Mouse (Mus musculus) brown adipose tissue, adult 24 weeks (tissue): Measurements from ENCODE around the gene Rad9a. TPM values are rescaled to one million over a fixed set of nuclear protein-coding genes. Genes with fewer than 3 reads are reported as not detected.

Experiments used
- H3K27ac ChIP-seq: fragments of 200-500 bp; replicated peaks from 2 replicates; pipeline ENCODE4 v1.5.1; 2012; ENCODE audit warnings: low read depth, mild to moderate bottlenecking, low read length
- H3K4me1 ChIP-seq: fragments of 200-500 bp; 2 replicates; pipeline ENCODE4 v1.6.1; 2012; ENCODE audit warnings: low read length, mixed read lengths; ENCODE audit not compliant: control insufficient read depth, insufficient read depth, insufficient read length
- H3K4me3 ChIP-seq: fragments of 200-500 bp; 2 replicates; pipeline ENCODE4 v1.5.1; 2012; ENCODE audit warnings: low read depth, mild to moderate bottlenecking, low read length, moderate library complexity; ENCODE audit not compliant: insufficient read depth
- polyA plus RNA-seq: library from polyadenylated mRNA; stranded (reverse); fragments of >200 nt; gene quantifications from 2 replicates; pipeline ENCODE4 v1.2.4, GENCODE M21; 2012; ENCODE audit not compliant: missing spikeins, insufficient read depth, insufficient read length

The Rad9a gene
- polyA plus RNA-seq, 1 experiment = 4.4 TPM

DNA sequence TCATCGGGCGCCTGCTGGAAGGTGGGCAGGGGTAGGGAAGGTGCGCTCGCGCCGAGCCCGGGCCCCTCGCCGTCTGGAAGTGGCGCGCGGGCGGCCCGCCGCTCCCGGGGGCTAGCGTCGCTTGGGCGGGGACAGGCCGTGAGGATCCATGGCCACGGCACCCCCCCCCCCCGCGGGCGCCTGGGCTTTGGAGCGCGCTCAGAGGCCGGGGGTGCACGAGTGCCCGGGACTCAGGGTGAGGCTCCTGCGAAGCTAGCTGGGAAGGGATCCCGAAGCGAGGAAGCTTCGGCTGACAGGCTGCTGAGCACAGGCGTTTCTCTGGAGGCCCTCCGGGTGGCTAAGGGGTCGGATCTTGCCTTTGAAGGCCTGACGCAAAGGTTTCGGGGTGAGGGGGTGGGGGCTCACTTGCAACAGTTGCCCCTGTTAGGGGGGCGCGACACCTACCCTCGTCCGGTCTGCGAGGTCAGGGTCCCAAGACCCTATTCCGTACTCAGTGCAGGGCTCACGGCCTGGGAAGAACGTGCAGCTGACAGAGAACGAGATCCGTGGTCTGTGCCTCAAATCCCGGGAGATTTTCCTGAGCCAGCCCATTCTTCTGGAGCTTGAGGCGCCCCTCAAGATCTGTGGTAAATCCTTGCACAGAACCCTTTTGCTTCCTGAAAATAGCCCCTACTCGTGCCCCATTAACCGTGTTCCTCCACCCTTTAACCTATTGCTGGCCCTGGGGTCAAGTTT, 9.0 kb downstream of the Rad9a start:
- Histone ChIP-seq H3K27ac (peak overlapping the region; percentile 84), H3K4me3 (peak overlapping the region; percentile 94), H3K4me1 (peaks cover 17% of the 10 kb centered on the region)

DNA sequence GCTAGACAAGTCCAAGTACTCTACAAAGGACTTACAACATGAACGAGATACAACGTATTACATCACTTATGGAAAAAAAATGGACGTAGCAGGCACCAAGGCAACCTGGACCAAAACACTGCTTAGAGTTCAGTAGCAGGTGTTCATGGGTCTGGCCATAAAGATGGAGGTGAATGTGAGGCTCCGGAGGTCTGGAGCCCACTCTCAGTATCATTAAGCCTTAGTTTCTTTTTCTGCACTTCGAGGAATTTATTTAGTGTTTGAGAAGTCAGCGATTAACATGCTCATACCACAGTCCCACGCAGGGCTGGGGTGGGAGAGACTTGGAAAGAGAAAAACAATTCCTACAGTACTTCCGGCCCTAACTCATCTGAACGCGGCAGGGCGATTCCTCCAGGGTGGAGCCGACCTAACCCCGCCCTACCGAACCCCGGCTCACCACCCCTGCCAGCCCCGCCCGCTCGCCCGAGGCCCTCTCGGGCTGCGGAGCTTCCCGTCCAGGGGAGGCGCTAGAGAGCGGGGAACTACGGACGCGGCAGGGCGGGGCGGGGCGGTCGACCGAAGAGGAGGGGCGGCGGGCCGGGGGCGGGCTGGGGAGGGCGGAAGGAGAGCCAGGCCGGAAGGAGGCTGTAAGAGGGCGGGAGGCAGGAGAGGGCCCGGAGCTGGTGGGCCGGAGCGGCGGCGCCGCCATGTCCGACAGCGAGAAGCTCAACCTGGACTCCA, 9.8 kb downstream of the Rad9a start, which contains the start of gene Ppp1ca:
TSS of gene Ppp1ca (plus strand) at position 538 of the 723 bp plus-strand sequence.
- H3K27ac ChIP-seq = peak within 1 kb of the TSS; percentile 84
- peaks cover 16% of the 10 kb centered on the region for H3K4me1 ChIP-seq
- H3K4me3 ChIP-seq = peak within 1 kb of the TSS; percentile 94

DNA sequence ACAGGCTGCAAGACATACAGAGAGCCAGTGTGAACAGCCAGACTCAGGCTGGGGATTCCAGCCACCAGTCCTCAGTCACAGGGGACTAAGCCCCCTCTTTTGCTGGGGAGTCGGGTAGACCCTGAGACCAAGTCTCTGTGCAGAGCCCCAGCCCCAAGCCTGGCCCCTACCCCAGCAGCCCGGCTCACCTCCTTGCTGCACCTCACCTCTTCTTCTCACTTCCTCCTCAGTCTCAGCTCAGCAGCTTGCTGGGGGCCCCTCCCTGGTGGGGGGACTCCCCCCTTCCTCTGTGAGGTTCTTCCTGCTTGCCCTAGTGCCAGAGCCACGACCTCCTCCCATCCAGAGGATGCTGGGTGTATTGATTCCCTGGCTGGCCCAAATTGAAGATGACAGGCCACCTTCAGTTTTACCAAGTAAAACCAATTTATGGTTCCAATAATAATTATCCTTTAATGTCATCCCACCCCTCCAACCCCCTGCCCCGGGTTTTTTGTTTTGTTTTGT, 10.6 kb downstream of the Rad9a start, which contains the start of gene Tbc1d10c:
TSS of gene Tbc1d10c (minus strand) at position 454 of the 504 bp plus-strand sequence.
- Histone ChIP-seq H3K27ac (peak within 1 kb of the TSS; percentile 84), H3K4me3 (peak within 1 kb of the TSS; percentile 94), H3K4me1 (peaks cover 11% of the 10 kb centered on the region)

DNA sequence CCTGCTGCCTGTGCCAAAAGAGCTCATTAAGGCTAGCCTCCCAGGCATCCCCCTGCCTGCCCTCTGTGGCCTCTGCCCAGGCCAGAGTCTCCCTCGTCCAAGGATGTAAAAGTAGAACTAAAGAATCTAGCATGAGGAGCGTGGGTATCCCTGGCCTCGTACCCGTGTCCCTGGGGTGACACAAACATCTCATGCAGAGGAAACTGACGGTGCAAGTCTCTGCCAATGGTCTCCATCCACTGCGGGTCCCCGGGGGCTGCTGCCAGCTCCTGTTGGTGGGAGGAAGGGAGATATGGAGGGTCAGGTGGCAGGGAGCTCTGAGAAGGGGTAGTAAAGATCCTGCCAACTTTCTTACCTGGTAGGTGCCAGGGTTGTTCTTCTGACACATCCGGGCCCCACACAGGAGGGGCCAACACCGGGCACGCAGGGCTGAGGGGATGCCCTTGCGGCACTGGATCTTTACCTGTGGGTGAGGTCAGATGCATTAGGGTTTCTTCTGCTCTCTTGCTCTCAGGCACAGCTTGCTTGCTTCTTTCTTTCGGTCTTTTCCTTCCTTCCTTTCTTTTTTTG, 12.3 kb downstream of the Rad9a start:
- Histone ChIP-seq H3K4me3 (no peak overlapping the region), H3K4me1 (peaks cover 9% of the 10 kb centered on the region), H3K27ac (no peak overlapping the region)

DNA sequence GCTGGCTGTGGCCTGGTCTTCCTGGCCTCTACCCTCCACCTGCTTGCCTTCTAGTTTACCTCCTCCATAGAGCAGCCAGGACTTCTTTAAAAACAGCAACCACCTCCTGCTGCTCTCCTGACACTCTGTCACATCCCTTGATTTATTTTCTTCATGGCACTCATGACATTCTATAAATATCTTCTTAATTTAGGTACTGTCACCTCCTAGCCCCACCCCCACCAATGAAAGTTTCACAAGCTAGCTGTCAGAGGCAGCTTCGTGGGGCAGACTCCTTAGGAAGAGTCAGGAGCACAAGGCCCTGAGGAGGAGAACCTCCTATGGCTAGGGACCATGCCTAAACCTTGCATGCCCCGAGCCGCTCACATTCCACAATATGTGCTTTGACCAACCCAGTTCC, 14.2 kb downstream of the Rad9a start:
- Histone ChIP-seq H3K4me3 (no peak overlapping the region), H3K4me1 (no peaks in the 10 kb centered on the region), H3K27ac (no peak overlapping the region)

DNA sequence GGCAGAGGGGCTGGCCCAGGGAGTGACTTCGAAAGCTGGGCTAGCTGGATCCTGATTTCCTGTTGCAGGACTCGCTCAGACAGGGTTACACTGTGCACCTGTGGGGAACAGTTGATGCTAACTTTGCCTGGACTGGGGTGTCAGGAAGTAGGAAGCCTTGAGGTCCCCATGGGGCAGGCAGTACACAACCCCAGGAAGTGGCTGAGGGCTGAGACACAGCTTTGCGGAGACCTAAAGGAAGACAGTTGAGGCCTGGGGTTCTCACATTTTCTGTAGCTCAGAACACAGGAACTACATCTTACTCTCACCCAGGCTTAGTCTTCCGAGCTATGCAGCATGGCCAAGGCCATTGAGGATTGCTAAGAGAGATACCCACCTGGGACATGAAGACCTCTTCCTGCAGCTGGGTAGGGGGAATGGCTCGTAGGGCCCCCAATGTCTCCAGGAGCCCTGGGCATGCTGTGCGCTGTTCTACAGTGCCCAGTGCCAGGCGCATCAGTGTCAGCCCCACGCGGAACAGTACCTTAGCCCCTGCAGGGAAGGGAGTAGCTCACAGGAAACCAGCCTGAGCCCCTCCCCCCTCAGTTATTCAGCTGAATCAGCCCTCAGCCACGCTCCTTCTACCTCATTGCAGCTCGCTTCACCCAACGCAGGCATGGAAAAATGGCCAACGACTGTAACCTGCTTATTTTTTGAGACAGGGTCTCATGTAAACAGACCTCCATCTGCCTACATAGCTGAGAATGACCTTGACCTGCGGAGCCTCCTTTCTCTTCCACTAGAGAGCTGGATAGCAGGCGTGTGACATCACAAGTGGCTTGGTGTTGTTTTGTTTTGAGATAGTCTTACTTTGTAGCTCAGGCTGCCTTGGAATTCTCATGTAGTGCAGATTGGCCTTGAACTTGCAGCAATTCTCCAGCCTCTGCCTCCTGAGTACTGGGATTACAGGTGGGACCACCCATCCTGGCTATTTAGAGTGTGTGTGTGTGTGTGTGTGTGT, 16.2 kb downstream of the Rad9a start:
- H3K27ac ChIP-seq = no peak overlapping the region
- no peak overlapping the region for H3K4me3 ChIP-seq
- no peaks in the 10 kb centered on the region for H3K4me1 ChIP-seq

DNA sequence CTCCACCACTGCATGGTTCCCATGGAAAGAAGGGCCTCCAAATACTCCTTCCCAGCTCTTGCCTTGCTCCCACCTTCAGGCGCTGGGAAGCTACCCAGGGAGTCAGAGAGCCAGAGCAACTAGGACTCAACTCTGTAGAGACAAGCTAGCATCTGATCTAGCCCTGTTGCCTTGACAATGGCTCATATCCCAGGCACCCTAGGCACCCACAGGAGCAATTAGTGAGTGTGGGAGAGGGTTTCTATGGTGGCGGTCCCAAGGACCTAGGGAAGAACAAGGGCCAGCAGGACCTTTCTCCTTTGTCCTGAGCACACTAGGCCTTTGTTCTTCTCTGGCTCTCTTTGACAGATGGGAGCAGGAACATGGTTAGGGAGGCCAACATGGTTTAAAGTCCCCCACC, 17.8 kb downstream of the Rad9a start:
- Histone ChIP-seq H3K4me1 (no peaks in the 10 kb centered on the region), H3K4me3 (no peak overlapping the region), H3K27ac (no peak overlapping the region)

DNA sequence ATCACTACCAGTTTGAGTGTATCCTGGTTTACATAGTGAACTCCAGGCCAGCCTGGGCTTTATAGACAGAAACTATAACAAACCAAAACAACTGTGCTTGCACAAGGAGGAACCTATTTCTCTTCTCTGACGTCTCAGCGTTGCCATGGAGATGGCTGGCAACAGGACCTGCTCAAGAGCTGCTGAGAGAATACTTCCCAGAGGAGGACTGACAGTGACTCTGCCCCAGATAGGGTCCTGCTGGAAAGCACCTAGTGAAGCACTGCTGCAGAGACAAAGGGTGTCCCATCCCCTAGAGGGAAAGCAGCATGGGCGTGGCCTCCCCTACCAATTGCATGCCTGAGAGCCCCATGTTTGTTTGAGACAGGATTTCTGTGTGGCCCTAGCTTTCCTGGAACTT, 19.6 kb downstream of the Rad9a start:
- Histone ChIP-seq H3K27ac (no peak overlapping the region), H3K4me1 (no peaks in the 10 kb centered on the region), H3K4me3 (no peak overlapping the region)

DNA sequence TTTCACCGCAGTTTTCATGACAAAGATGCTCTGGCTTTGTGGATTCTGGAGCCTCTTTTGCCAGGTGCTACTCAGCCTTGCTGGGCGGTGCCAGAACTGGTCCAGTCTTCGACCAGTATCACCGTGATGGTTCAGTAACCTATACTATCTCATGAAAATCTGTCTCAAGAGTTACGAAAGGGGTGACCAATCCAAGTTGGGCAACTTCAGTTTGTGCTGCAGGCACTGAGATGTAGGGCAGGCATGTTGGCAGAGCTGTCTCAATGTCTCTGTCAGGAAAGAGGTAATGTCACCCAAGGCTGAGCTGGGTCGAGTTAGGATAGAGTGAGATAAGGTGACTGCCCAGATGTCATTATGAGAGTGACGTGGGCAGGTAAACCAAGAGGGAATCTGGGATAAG, 21.1 kb downstream of the Rad9a start:
- no peaks in the 10 kb centered on the region for H3K4me1 ChIP-seq

DNA sequence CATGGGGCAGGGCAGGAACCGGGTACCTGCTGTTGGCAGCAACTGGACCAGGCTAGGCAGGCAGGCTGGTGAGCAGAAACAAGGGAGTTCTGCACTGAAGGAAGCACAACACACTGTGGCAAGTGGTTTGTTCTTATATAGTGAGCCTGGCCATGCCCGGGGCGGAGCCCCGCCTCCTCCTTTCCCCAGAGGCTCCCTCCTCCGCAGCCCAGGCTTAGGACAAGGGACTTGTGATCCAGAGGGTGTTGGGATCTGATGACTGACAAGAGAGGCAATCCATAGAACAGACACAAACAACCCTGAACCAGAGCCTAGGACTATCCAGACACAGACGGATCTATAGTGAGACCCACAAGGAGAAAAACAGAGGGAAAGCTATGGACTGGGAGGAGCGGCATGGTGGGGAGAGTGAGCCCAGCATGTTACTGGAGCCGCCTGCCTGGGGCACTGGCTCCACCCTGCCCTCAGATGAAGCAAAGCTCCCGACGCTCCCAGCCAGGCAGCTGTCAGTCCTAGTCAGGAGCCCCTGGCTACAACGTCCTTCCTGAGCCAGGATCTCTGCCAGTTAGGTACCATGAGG, 26.0 kb downstream of the Rad9a start, which contains the start of gene Carns1:
TSS of gene Carns1 (minus strand) at position 112 of the 580 bp plus-strand sequence.
- no peak within 1 kb of the TSS for H3K27ac ChIP-seq
- peaks cover 7% of the 10 kb centered on the region; the same call in 1 of the 2 replicates for H3K4me1 ChIP-seq
- H3K4me3 ChIP-seq = peak within 1 kb of the TSS; percentile 15; the same call in 1 of the 2 replicates

More for the DNA sequence above, 21.1 kb downstream of the Rad9a start:
- Histone ChIP-seq H3K27ac (no peak overlapping the region), H3K4me3 (no peak overlapping the region)

DNA sequence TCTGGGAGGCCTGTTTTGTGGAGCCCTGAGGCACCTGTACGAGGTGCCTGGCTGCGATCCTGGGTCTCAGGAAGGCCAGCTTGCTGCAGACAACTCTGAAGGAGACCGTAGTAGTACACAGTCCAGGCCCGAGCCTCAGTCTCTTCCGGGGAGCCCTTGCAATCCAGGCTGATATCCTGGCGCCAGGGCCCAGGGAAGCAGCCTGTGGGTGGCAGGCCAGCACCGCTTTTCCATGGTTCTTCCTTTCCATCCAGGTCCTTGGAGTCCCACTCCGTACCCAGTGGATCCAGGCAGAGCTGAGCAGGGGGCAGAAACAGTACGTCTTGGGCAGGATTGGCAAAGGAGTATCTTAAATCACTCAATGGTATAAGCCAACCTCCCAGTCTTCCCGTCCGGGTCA, 28.5 kb downstream of the Rad9a start:
- Histone ChIP-seq H3K4me1 (peaks cover 11% of the 10 kb centered on the region), H3K4me3 (no peak overlapping the region), H3K27ac (no peak overlapping the region)

DNA sequence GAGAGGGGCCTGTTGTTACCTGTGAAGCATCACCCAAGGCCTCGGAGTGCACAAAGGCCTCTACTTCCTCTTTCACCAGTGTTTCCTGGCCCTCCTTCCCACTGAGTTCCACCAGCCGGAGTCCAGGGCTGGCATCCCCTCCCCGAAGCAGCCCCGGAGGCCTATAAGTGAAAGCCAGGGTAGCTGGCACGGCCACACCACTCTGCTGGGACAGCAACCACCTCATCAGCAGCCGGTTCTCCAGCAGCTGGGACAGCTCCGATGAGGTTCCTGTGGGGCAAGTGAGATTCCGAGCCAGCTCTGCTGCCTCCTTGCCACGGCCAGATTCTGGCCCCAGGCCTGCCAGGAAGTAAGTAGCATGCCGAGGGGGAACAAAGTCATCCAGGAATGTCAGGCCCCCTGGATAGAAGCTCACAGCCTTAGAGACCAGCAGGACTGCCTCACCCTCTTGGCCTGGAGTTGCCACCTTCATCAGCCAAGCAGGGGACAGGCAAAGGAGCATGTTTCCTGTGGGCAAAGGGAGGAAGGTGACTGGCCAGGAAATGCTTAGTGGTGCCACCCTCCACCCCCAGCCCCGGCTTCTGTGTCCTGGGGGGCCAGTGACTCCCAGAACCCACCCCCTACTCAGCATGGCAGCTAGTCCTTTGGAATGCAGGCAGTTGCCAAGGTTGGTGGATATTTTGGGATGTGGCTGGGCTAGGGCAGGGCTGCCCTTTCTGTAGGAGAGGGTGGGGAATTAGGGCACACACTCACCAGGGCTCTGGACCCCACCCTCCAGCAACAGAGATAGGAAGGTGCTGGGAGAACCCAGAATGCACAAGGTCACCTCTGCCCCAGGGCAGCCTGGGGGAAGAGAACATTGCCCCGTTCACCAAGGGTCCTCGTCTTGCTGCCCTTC, 29.8 kb downstream of the Rad9a start:
- Histone ChIP-seq H3K4me3 (no peak overlapping the region), H3K4me1 (peaks cover 11% of the 10 kb centered on the region), H3K27ac (0 out of 2 replicates have a peak overlapping the region, but pooled peaks have one; percentile 4)

DNA sequence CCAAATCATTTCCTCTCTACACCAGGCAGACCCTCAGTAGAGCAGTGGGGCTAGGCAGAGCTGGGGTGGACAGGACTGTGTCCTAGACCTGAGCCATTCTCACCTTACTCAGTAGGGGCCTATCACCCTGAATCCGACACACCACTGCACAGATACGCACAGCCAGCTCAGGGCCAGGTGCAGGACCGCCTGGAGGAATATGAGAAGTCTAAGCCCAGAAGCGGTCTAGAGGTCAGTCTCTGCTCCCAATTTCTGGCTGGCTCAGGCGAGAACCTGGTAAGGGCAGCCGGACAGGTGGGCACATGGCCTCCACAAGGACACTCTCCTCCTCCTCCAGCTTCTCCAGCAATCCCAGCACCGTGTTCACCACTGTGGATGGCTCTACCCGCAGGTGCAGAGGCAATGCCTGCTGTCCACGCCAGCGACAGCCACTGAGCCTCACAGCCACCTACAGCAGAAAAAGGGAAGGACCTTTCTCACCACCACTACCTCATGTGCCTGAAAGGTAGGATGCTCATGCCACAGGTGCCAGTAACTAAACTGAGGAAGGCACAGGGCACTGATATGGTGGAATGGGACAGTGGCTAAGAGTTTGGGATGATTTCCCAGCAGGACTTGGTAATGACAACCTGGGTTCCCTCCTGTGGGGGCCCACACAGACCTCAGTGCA, 30.6 kb downstream of the Rad9a start:
- Histone ChIP-seq H3K4me1 (peaks cover 11% of the 10 kb centered on the region), H3K4me3 (no peak overlapping the region), H3K27ac (no peak overlapping the region)
